Mouse (Mus musculus) right cerebral cortex, postnatal 25 days (tissue): ENCODE measurements at regions not wholly inside any gene's neighbourhood (a gene's known extent, or its start where the extent isn't known, plus 50 kb on each side); places are given as distances from the start of the nearest gene placed in this dataset.

Experiments
- DNase-seq: peaks from one replicate; pipeline ENCODE4 v3.0.0; 2022

DNA sequence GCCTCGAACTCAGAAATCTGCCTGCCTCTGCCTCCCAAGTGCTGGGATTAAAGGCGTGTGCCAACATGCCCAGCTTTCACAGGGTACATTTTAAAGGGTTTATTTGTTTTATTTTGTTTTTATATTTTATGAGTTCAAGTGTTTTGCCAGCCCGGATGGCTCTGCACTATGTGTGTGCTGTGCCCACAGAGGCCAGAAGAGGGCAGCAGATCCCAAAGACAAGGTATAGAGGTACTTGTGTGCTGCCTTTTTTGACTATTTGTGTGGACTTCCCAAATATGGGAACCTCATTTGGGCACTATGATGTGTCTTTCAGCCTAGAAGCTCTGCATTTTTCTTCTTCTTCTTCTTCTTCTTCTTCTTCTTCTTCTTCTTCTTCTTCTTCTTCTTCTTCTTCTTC is 176.4 kb upstream of the Azi2 start:
- DNase-seq, result no peak

DNA sequence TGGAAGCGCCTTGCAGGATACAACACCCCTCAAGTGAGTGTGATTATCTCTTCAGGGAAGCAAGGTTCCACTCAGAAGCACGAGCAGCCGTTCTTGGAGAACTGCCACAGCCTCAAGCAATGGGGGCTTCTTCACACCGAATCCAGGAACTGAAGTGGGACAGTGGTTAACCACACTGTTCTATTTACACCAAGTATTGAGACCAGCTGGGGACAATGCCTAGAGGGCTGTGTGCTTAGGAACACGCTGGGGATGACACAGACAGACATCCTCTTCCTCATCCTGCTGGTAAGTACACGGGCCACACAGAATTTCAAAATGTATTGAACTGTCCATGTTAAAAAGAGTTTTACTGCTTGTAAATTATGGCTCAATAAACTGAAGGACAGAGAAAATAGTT is 177.0 kb upstream of the Azi2 start:
- no peak for DNase-seq

DNA sequence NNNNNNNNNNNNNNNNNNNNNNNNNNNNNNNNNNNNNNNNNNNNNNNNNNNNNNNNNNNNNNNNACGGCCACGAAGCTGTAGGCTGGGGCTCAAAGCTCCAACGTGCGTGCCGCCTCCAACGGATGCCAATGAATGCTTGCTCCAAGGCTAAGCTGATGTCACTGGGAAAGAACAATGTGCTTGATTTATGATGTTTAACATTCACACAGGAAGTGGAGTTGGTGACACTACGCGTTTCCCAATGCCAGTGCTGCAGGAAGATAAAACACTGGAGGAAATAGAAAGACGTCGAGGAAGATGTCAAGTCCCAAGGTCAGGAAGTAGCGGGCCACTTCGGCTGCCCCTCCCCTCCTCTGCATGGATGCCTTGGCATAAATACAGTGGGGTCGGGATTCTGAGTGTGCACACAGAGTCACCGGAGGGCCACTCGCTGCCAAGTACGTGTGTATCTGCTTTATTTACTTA is 180.7 kb upstream of the Azi2 start:
- no peak for DNase-seq

DNA sequence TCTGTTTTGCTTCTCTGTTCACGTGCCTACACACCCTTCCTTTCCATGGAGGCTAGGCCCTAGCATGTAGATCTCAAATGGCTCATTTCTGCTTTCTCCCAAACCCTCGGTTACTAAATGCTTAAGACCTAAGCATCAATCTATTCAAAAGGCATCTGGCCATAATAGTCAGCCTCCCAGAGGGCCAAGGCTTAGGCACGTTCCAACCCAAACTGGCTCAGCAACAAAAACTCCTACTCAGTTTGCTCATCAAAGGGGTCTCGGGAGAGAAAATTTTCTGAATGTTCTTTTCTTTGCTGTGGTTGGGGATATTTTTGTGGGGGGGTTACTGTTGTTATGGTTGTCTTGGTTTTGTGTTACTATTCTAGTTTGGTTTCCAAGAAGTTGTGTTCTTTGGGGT is 196.8 kb upstream of the Azi2 start:
- no peak for DNase-seq

DNA sequence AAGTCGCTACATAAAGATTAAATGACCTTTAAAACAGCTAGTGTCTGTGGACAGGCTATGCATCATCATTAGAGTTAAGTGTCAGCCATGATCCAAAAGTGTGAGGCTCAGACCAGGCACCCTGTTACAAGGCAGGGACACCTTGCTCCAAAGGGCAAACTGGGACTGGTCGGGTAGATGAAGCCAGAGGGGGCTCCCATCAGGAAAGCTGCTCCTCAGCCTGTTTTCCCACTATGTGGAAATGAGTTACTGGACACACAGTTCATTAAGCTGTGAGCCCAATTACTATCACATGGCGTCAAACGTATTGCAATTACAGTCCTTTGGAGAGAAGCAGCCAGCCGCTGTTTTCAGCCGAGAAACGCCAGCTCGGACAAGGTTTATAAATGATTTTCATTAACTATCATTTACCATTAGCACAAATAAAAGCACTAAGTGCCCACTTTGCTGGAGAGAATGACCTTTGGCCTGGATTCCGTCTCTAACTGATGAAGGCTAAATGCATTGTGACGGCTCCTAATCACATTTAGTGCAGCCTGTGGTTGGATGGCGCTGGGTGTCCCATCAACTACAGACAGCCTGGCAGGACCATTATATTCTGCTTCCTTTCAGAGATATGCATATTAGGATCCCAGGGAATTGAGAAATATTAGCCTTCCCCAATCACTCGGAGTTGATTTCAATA is 203.5 kb upstream of the Azi2 start:
- DNase-seq, result no peak

DNA sequence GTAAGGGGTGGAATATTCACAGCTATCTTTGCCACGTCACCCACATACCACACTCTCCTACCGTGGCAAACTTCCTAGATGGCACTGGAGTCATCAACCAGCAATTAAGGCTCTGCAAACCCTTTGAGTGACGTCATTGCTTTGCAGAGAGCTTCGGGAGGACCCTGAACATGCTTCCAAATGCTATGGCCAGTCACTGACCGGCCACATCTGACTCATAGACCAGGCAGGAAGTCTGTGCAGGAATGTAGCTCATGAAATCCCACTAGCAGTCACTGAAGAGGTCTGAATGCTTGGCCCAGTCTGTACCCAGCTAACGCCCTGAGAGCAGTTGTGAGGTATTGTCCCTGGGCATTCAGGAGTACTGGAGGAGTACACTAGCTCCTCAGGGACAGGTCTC is 203.9 kb upstream of the Rbms3 start:
- no peak for DNase-seq

GRCm38 (mm10) chr9:117814661-117815060 is 184.9 kb upstream of the Rbms3 start:
- no peak for DNase-seq

DNA sequence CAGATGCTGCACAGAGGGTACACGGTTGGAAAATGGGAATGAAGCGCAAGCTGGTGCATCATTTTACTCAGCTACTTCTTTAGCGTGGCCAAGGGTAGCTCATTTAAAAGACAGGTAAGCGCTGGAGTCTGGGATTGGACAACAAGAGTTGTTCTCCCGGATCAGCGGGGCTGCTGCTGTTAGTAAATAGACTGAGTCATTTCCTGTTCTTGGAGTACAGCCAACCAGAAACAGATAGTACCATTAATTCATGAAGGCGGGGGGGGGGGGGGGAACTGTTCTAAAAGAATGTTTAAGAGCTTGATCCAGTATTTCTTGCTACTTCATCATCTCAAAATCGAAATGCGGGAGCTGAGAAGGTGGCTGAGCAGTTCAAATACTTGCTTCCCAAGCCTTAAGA is 183.5 kb upstream of the Rbms3 start:
- DNase-seq, result no peak

- no peak for DNase-seq
Observed at GRCm38 (mm10) chr9:117805812-117806211, 176.1 kb upstream of the Rbms3 start.

DNA sequence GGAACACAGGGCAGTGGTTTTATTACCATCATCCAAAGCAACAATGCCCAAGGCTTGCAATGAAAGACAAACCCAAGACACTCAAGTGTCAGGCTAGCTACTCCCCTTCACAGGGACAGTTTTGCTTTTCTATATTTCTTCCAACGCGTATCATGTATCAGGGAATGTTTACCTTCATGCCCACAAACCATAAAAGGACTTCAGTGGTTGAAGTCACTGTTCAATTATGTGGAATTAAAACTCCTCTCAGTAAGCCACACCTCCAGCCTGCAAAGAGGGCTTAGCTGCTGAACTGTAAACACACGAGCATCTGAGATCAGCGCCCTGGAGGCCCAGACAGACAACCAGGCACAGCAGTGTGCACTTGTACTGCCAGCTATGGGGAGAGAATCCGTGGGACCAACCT is 154.5 kb upstream of the Rbms3 start:
- no peak for DNase-seq

DNA sequence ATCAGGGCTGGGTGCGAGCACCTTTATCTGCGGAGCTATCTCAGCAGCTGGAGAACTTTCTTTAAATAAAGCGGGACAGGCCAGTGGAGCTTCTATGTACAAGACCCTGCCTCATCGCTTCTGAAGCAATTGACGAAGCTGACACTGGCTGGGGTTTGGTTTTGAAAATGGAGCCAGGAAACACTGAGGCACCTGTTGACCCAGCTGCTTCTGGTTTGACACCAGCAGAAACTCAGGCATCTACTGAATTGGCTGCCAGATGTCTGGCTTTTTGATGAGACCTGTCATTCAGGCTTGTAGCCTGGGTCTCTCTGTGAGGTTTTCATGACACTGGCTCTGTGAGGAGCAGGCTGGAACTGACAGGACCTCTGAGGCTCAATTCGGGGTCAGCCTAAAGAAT is 124.9 kb upstream of the Rbms3 start:
- no peak for DNase-seq

GRCm38 (mm10) chr9:117753466-117753865 is 123.8 kb upstream of the Rbms3 start:
- no peak for DNase-seq

DNA sequence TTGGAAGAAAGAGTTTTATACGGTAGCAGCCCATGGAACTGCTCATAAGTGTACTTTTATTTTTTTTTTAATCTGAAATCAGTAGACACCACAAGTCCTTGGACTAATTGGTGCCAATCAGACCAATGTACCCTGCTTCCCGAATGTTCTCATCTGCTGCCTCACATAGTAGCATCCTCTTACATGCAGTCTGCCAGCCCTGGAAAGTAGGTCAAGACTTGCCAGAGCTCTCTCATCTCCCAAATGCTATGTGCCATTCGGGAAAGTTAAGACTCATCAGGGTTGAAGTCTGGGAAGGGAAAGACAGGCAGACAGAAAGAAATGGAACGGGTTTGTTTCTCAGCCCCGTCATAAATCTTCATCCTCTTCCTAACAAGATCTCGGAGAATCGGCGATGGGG is 115.2 kb upstream of the Rbms3 start:
- no peak for DNase-seq

DNA sequence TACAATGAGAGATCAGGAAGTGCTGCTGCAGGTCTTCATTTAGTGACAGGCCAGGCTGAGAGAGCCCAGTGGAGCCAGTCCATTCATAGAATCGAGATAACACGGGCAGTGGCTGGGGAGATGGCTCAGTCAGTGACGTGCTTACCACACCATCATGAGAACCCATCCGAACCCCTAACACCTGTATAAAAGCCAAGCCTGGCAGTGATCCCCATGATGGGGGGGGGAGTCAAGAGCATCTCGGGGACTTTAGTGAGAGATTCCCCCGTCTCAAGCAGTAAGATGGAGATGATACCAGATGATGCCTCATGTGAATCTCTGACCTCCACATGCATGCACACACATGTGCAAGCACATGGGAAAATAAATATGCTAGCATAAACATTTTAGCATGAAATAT is 99.7 kb upstream of the Rbms3 start:
- DNase-seq, result no peak

DNA sequence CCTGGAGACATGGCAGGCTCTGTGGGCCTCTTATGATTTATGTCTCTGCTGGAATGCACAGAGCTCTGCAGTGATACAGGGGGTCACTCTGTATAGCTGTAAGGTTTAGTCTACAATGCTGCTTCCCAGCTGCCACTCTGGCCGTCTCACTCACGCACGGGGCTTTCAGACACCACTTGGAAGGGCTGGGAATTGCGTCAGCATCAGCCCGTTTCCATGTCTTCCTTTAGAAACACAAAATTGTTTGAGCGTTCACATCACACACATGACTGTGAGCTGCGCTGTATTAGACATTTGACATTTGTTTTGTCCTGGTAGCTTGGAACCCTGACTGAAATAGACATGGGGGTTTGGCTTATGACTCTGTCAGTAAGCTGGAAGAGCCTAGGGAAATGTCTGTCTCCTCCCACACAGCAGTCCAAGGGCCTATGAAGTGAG is 90.5 kb upstream of the Rbms3 start:
- no peak for DNase-seq

DNA sequence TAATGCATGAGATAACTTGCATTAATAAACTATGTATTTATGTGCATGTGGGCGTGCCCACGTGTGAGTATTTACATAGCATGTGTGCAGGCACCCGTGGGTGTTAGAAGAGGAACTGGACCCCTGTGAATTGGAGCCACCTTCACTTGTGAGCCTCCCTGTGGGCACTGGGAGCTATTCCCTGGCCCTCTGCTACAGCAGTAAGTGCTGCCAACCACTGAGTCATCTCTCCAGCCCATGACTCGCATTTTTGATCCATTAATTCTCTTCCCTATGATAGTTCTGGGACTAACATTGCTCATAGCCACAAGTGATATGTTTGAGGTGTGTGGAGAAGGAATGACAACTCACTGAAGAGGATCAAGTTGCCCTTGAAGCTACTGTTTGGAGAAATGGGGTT is 87.6 kb upstream of the Rbms3 start:
- no peak for DNase-seq

DNA sequence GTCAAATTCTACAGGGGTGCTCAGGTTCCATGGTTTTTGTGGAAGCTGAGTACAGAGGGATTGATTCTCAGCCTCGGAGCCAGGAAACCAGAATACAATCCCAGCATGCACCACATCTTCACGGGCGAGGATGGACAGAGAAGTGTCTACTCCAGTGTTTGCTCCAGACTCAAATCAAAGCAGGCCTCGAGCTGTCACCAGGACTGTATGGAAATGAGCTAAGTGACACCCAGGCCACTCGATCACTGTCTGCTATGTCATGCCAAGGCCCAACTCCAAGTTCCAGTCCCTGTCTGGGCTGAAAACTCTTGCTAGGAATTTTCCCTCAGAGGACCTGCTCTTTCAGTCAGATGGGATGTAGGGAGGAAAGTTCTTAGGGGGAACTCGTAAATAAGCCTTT is 86.8 kb upstream of the Rbms3 start:
- no peak for DNase-seq

DNA sequence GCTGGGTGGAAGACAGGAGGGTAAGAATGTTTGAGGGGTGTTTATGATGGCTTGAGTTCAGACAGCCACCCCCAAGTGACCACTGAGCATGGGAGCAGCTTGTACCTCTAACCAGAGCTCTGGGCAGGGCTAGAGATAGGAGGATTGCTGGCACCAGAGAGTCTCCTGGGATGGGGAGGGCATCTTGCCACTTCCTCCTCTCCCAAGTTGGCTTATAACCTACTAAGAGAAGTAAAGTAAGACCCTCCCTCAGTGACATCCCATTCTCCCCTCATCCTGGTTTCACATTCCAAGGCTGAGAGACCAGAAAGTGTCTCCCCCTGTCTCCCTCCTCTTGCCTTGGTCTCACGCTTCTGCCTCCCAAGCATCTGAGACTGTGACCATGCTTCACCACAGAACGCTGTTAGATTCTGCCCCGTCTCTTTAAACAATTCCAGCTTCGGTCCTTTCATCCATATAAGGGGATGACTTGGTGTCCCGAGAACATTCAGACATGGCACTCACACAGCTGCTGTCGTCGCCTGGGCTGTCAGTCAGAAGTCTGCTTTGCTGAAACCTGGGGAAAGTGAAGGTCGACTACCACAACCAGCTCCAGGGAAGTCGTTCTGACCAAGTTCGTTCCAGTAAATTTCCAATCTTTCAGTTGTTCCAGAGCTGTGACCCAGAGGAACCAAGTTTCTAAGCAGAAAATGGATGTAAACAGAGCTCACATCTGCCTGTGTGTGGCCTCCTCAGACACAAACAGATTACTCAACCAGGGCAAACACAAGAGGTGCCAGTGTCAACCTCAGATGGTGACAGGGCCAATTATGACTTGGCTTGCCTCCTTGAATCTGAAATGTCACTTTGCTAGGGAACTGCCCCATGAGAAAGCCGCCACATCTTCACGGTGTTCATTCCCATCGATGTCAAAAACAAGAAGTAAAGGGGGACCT is 85.3 kb upstream of the Rbms3 start:
- DNase-seq, result no peak

DNA sequence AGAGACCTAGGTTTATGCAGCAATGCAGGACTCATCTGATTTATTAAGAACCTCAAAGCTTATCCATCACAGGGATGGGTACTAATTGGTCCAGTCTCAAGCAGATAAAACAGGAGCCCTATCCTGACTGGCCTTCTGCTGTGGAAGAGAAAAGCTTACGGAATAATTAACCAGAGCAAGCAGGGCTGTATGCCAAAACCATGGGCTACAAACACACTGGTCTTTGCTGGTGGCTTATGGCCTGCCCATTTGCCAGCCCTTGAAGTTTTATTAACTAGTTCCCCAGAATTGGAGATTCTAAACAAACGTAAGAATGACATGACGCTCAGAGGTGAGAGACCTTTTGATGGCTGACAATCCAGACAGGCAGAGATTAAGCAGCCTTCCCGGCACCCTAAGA is 83.4 kb upstream of the Rbms3 start:
- no peak for DNase-seq

- no peak for DNase-seq
Observed at GRCm38 (mm10) chr9:117711793-117712192, 82.1 kb upstream of the Rbms3 start.

DNA sequence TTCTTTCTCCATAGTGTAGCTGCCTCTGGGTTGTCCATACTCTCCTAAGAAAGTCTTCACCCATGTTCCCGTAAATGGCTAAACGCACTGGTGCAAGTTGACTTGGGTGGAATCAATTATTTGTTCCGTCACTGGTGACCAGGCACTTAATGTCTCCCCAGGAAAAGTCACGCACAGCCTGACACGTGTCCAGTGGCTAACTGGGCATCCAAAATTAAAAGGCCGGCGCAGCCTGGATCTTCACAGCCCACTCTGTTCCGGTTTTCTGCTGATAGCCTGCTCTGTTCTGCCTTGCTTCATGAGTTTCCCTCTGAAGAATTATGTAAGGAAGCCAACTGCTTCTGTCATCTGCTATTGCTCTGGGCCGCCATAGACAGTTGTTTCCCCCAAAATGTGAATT is 81.3 kb upstream of the Rbms3 start:
- no peak for DNase-seq

DNA sequence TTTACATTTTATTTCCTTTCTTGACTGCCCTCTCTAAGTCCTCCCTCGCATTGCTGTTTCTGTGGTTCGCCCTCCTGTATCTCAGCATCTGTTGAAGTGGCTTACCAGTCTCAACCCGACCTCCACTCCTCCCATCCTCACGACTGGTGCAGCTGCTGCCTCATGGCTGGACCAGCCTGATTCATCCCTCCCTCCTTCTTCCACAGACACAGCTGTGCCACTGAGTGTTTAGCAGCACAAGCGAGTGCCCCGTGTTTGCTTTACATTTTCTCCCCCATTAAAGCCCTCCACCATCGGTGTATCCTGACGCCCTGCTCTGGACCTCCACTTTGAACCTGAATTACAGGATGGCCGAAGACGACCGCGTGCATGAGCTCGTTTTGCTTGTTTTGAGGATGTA is 80.0 kb upstream of the Rbms3 start:
- DNase-seq, result no peak

DNA sequence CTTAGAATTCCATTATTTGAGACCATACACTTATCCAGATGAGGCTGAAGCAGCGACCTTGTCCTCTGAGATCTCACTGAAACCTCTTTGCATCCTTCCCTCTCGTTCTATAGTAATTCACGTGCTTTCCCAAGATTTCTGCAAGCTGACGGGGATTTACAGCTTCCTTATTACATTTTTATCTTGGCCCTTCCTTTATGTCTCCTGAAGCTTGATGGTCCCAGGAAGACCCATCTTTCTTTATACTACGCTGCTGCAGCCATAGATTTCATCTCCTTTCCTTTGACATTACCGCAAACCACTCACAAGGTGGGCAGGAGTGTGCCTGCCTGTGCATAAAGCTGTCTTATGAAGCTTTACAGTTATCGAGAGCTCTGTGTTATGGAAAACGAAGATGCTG is 63.3 kb upstream of the Rbms3 start:
- no peak for DNase-seq

DNA sequence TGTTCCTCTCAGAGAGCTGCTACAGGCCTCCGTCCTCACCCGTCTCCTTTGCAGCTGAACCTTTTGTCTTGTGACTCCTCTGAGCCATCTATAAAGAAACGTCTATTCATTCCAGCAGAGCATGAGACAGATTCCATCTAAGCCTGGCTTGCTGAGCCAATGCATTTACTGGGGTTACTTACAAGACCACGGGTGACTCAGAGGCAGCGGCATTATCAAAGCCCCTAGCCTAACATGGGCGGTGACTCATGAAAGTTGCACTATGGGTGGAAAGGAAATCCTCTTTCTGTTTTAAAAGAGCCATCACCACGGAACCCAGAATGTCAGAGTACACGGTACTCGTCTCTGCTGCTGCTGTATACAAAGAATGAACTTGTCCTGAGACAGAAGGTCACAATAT is 62.8 kb upstream of the Rbms3 start:
- no peak for DNase-seq
